Mouse (Mus musculus) heart, postnatal 25 days (tissue): Measurements from ENCODE around the gene Pagr1a. TPM values are rescaled to one million over a fixed set of nuclear protein-coding genes. Genes with fewer than 3 reads are reported as not detected.

Source experiments
- DNase-seq: peaks from one replicate; pipeline ENCODE4 v3.0.0; 2022; ENCODE audit warnings: low spot score
- intact Hi-C: fragments of 180-260 bp; cut with DNase I; formaldehyde crosslinking; loops from one replicate; pipeline ENCODE4 v1.15.1; 2025
- microRNA-seq: library from miRNA; unstranded; fragments of <30 nt; microRNA quantifications from one replicate; pipeline ENCODE4 v1.2.0, GENCODE M21; 2022
- total RNA-seq, 2 experiments: library from RNA; stranded (reverse); gene quantifications; 2 replicates each; pipeline ENCODE4 v1.2.3; 2021

Gene Pagr1a
- total RNA-seq, 2 experiments from 2014 or later, result 12.5 to 12.9 TPM

GRCm38 (mm10) chr7:126965568-126965967 is 51.6 kb downstream of the Pagr1a start:
- intact Hi-C loops, result no loop called here
- no peak for DNase-seq

Small RNA genes within 50 kb of the gene (microRNA-seq; reads per million reads assigned to microRNA genes)
- not detected for gene Gm44343

Other genes starting within 250 kb of the Pagr1a start
- gene Ypel3, start 240.4 kb downstream of the Pagr1a start, total RNA-seq, result 10 to 100 TPM; 63.7 to 74.0 TPM
- gene Tbx6, start 235.9 kb downstream of the Pagr1a start, total RNA-seq, result under 1 TPM; 0.34 to 0.70 TPM
- 10 to 100 TPM; 32.7 to 33.1 TPM for gene Ppp4c, start 224.9 kb downstream of the Pagr1a start, total RNA-seq
- gene Fam57b, start 219.7 kb downstream of the Pagr1a start, total RNA-seq, result 10 to 100 TPM in 1 of 2 experiments, 1 to 10 TPM in 1; 8.9 to 10.4 TPM
- not detected for gene 4930451I11Rik, start 185.7 kb downstream of the Pagr1a start, total RNA-seq
- not detected for gene Doc2a, start 169.9 kb downstream of the Pagr1a start, total RNA-seq
- gene Hirip3, start 155.4 kb downstream of the Pagr1a start, total RNA-seq, result 1 to 10 TPM; 5.1 to 5.5 TPM
- gene Ino80e, start 155.0 kb downstream of the Pagr1a start, total RNA-seq, result 10 to 100 TPM; 17.7 to 18.9 TPM
- gene Taok2, start 132.6 kb downstream of the Pagr1a start, total RNA-seq, result 10 to 100 TPM; 43.6 to 44.6 TPM
- 10 to 100 TPM in 1 of 2 experiments, 1 to 10 TPM in 1; 7.6 to 11.5 TPM for gene Tmem219, start 94.4 kb downstream of the Pagr1a start, total RNA-seq
- 1 to 10 TPM; 5.3 to 6.8 TPM for gene Kctd13, start 88.5 kb downstream of the Pagr1a start, total RNA-seq
- gene Asphd1, start 67.8 kb downstream of the Pagr1a start, total RNA-seq, result not detected
- gene Sez6l2, start 66.8 kb downstream of the Pagr1a start, total RNA-seq, result 10 to 100 TPM in 1 of 2 experiments, 1 to 10 TPM in 1; 8.3 to 11.4 TPM
- 10 to 100 TPM; 52.0 to 56.6 TPM for gene Cdipt, start 41.4 kb downstream of the Pagr1a start, total RNA-seq
- under 1 TPM in 1 of 2 experiments, not detected in 1; 0.25 TPM for gene Cdiptos, start 41.3 kb downstream of the Pagr1a start, total RNA-seq
- 10 to 100 TPM; 44.9 to 47.3 TPM for gene Mvp, start 2.7 kb downstream of the Pagr1a start, total RNA-seq
- gene Pagr1b, start 868 bp downstream of the Pagr1a start, total RNA-seq, result 1 to 10 TPM in 1 of 2 experiments, not detected in 1; 1.7 TPM
- gene Gm42742, start 3.7 kb upstream of the Pagr1a start, total RNA-seq, result 10 to 100 TPM; 21.5 to 22.6 TPM
- 1 to 10 TPM in 1 of 2 experiments, under 1 TPM in 1; 0.60 to 1.2 TPM for gene Prrt2, start 3.9 kb upstream of the Pagr1a start, total RNA-seq
- 10 to 100 TPM; 66.7 to 69.1 TPM for gene Maz, start 9.7 kb upstream of the Pagr1a start, total RNA-seq
- 1 to 10 TPM; 1.7 to 2.3 TPM for gene Kif22, start 25.1 kb upstream of the Pagr1a start, total RNA-seq
- gene Zg16, start 70.0 kb upstream of the Pagr1a start, total RNA-seq, result not detected
- gene AI467606, start 74.0 kb upstream of the Pagr1a start, total RNA-seq, result 1 to 10 TPM; 1.4 to 1.7 TPM
- gene Qprt, start 104.9 kb upstream of the Pagr1a start, total RNA-seq, result not detected
- gene Spn, start 120.5 kb upstream of the Pagr1a start, total RNA-seq, result under 1 TPM; 0.36 to 0.56 TPM
- 10 to 100 TPM; 35.6 to 38.1 TPM for gene Cd2bp2, start 178.7 kb upstream of the Pagr1a start, total RNA-seq
- 10 to 100 TPM; 28.8 to 29.1 TPM for gene Tbc1d10b, start 191.1 kb upstream of the Pagr1a start, total RNA-seq
- gene Mylpf, start 191.5 kb upstream of the Pagr1a start, total RNA-seq, result 1 to 10 TPM in 1 of 2 experiments, under 1 TPM in 1; 0.99 to 2.9 TPM
- gene Zfp553, start 215.7 kb upstream of the Pagr1a start, total RNA-seq, result 1 to 10 TPM; 6.0 to 7.1 TPM
- 1 to 10 TPM; 3.2 to 6.7 TPM for gene Sept1, start 215.8 kb upstream of the Pagr1a start, total RNA-seq
- 10 to 100 TPM; 17.1 to 20.9 TPM for gene Zfp771, start 226.9 kb upstream of the Pagr1a start, total RNA-seq
- gene Dctpp1, start 243.4 kb upstream of the Pagr1a start, total RNA-seq, result 10 to 100 TPM; 46.7 to 47.5 TPM